Mouse (Mus musculus) CH12.LX (cell line): ENCODE results near the gene Csf1. TPM values are rescaled to one million over a fixed set of nuclear protein-coding genes. Genes with fewer than 3 reads are reported as not detected.

Source experiments
- DNase-seq: peaks from one replicate; pipeline ENCODE4 v3.0.0-alpha.2; 2013; ENCODE audit errors: extremely low read depth
- H3K27ac ChIP-seq: 2 replicates; pipeline ENCODE4 v1.5.1; 2012; ENCODE audit warnings: low read depth, mild to moderate bottlenecking, control low read depth, moderate library complexity; ENCODE audit not compliant: insufficient read depth
- H3K27me3 ChIP-seq: replicated peaks from 2 replicates; pipeline ENCODE3; 2012; ENCODE audit warnings: inconsistent platforms
- H3K36me3 ChIP-seq, 2 experiments: replicated peaks in 1 of 2; 2 replicates each; pipeline versions ENCODE3 to v1.6.1; 2012; ENCODE audit warnings: inconsistent platforms in 1 of 2, low read length in 1 of 2, mild to moderate bottlenecking in 1 of 2, mixed read lengths in 1 of 2, moderate library complexity in 1 of 2; ENCODE audit not compliant: control insufficient read depth in 1 of 2, insufficient read depth in 1 of 2
- H3K4me1 ChIP-seq, 2 experiments: 2 replicates each; pipeline ENCODE4 v1.6.1; 2012; ENCODE audit warnings: inconsistent platforms in 1 of 2, moderate library complexity in 1 of 2; ENCODE audit not compliant: insufficient read depth in 2 of 2, control insufficient read depth in 1 of 2
- H3K4me2 ChIP-seq: 2 replicates; pipeline ENCODE4 v1.6.1; 2012; ENCODE audit warnings: low read depth, mild to moderate bottlenecking, control low read depth; ENCODE audit not compliant: poor library complexity, insufficient read depth, severe bottlenecking
- H3K4me3 ChIP-seq, 3 experiments: fragments of 150-350 bp in 1 of 3; sonication (generic) in 1 of 3; replicated peaks in 1 of 3; 2 replicates each; pipeline versions ENCODE3 to v1.5.1; 2011 to 2012; ENCODE audit warnings: low read depth in 2 of 3, low read length in 2 of 3, mild to moderate bottlenecking in 2 of 3, moderate library complexity in 2 of 3, control low read depth in 1 of 3, improper control_type of control experiment in 1 of 3, inconsistent platforms in 1 of 3, mixed read lengths in 1 of 3; ENCODE audit not compliant: poor library complexity in 1 of 3
- H3K79me2 ChIP-seq: replicated peaks from 2 replicates; pipeline ENCODE4 v1.6.1; 2012; ENCODE audit warnings: mild to moderate bottlenecking, moderate library complexity; ENCODE audit not compliant: control insufficient read depth, poor library complexity, insufficient read depth, severe bottlenecking; ENCODE audit errors: extremely low read depth
- H3K9ac ChIP-seq: 2 replicates; pipeline ENCODE4 v1.6.1; 2012; ENCODE audit warnings: low read depth, mild to moderate bottlenecking, control low read depth, moderate library complexity; ENCODE audit not compliant: insufficient read depth
- H3K9me3 ChIP-seq: replicated peaks from 2 replicates; pipeline ENCODE3; 2012; ENCODE audit warnings: low read length, inconsistent platforms, mixed read lengths
- BHLHE40 ChIP-seq: IDR thresholded peaks from 2 replicates; pipeline ENCODE4 v1.6.1; 2011; ENCODE audit warnings: mild to moderate bottlenecking, low read depth, low read length, improper control_type of control experiment
- CHD1 ChIP-seq: IDR thresholded peaks from 2 replicates; pipeline ENCODE4 v1.6.1; 2012; ENCODE audit warnings: low read depth, low read length, improper control_type of control experiment, inconsistent platforms
- CTCF ChIP-seq, 2 experiments: IDR thresholded peaks in 1 of 2; conservative IDR thresholded peaks in 1 of 2; 2 replicates each; pipeline ENCODE4 v1.5.1; 2011 to 2012; ENCODE audit warnings: low read depth in 2 of 2, low read length in 2 of 2, improper control_type of control experiment in 1 of 2, inconsistent platforms in 1 of 2, mild to moderate bottlenecking in 1 of 2, moderate library complexity in 1 of 2
- E2F4 ChIP-seq: IDR thresholded peaks from 2 replicates; pipeline ENCODE4 v1.6.1; 2011; ENCODE audit warnings: low read depth, low read length, improper control_type of control experiment; ENCODE audit not compliant: insufficient replicate concordance
- ETS1 ChIP-seq: conservative IDR thresholded peaks from 2 replicates; pipeline ENCODE4 v1.6.1; 2012; ENCODE audit warnings: low read depth, mild to moderate bottlenecking, inconsistent platforms, low read length, improper control_type of control experiment, moderate library complexity
- HCFC1 ChIP-seq: IDR thresholded peaks from 2 replicates; pipeline ENCODE4 v1.6.1; 2012; ENCODE audit warnings: low read depth, mild to moderate bottlenecking, inconsistent platforms, low read length, improper control_type of control experiment
- IRF4 ChIP-seq: IDR thresholded peaks from 2 replicates; pipeline ENCODE4 v1.6.1; 2014; ENCODE audit warnings: low read depth, mild to moderate bottlenecking, inconsistent platforms, low read length, improper control_type of control experiment
- JUND ChIP-seq: conservative IDR thresholded peaks from 2 replicates; pipeline ENCODE4 v1.6.1; 2011; ENCODE audit warnings: low read depth, low read length, improper control_type of control experiment
- MAFK ChIP-seq: IDR thresholded peaks from 2 replicates; pipeline ENCODE4 v1.6.1; 2011; ENCODE audit warnings: low read length, improper control_type of control experiment; ENCODE audit not compliant: insufficient replicate concordance
- MEF2A ChIP-seq: IDR thresholded peaks from 2 replicates; pipeline ENCODE4 v1.6.1; 2014; ENCODE audit warnings: low read depth, mild to moderate bottlenecking, inconsistent platforms, low read length, improper control_type of control experiment, borderline replicate concordance
- MXI1 ChIP-seq: IDR thresholded peaks from 2 replicates; pipeline ENCODE4 v1.6.1; 2011; ENCODE audit warnings: mild to moderate bottlenecking, low read depth, low read length, improper control_type of control experiment
- MYC ChIP-seq: IDR thresholded peaks from 2 replicates; pipeline ENCODE4 v1.6.1; 2011; ENCODE audit warnings: low read depth, mild to moderate bottlenecking, improper control_type of control experiment, low read length
- NELFE ChIP-seq: IDR thresholded peaks from 2 replicates; pipeline ENCODE4 v1.6.1; 2011; ENCODE audit warnings: low read depth, low read length, improper control_type of control experiment
- RAD21 ChIP-seq: IDR thresholded peaks from 2 replicates; pipeline ENCODE4 v1.6.1; 2011; ENCODE audit warnings: low read depth, mild to moderate bottlenecking, low read length, improper control_type of control experiment, moderate library complexity
- SMC3 ChIP-seq: IDR thresholded peaks from 2 replicates; pipeline ENCODE4 v1.6.1; 2011; ENCODE audit warnings: low read depth, low read length, improper control_type of control experiment
- TBP ChIP-seq: conservative IDR thresholded peaks from 2 replicates; pipeline ENCODE4 v1.6.1; 2011; ENCODE audit warnings: low read depth, low read length, improper control_type of control experiment
- TCF12 ChIP-seq: IDR thresholded peaks from 2 replicates; pipeline ENCODE4 v1.6.1; 2014; ENCODE audit warnings: low read depth, mild to moderate bottlenecking, inconsistent platforms, low read length, improper control_type of control experiment
- USF1 ChIP-seq: IDR thresholded peaks from 2 replicates; pipeline ENCODE4 v1.6.1; 2014; ENCODE audit warnings: low read depth, mild to moderate bottlenecking, inconsistent platforms, low read length, improper control_type of control experiment
- ZMIZ1 ChIP-seq: IDR thresholded peaks from 2 replicates; pipeline ENCODE4 v1.6.1; 2012; ENCODE audit warnings: low read depth, mild to moderate bottlenecking, inconsistent platforms, low read length, improper control_type of control experiment
- ZNF384 ChIP-seq: IDR thresholded peaks from 2 replicates; pipeline ENCODE4 v1.6.1; 2012; ENCODE audit warnings: low read depth, low read length, improper control_type of control experiment, inconsistent platforms
- dilution Hi-C: fragments of 300-500 bp; cut with MboI; formaldehyde crosslinking; loops from 2 replicates; pipeline ENCODE4 v1.14.3; 2020; ENCODE audit warnings: low sequenced_read_pairs; ENCODE audit not compliant: extremely low pct_unique_long_range_greater_than_20kb, extremely low pct_ligation_motif_present
- in situ Hi-C: fragments of 300-500 bp; cut with MboI; formaldehyde crosslinking; loops from 3 replicates; pipeline ENCODE4 v1.14.3; 2019; ENCODE audit warnings: low sequenced_read_pairs, low pct_ligation_motif_present, low pct_unique_long_range_greater_than_20kb, mixed read lengths
- polyA plus RNA-seq: library from polyadenylated mRNA; unstranded; fragments of >175 nt; gene quantifications from 2 replicates; pipeline ENCODE4 v1.2.1, GENCODE M21; 2012; ENCODE audit warnings: low read depth; ENCODE audit not compliant: insufficient read length
- total RNA-seq, 2 experiments: library from RNA; depleted of rRNA; stranded (reverse); fragments of 300-350 nt in 1 of 2; fragments of >200 nt in 1 of 2; gene quantifications; 2 replicates each; pipeline ENCODE4 v1.2.3; 2012 to 2014

Csf1 gene
- total and polyA plus RNA-seq, 3 experiments, result 2.5 to 17.4 (median 2.9) TPM

GRCm38 (mm10) chr3:107775056-107775455 is 14.8 kb upstream of the Csf1 start:
- Histone ChIP-seq H3K4me1 (peaks cover 21 to 48% of the 10 kb centered on the region in 2 experiments), H3K9ac (no peak overlapping the region), H3K4me2 (no peak overlapping the region), H3K27ac (no peak overlapping the region), H3K27me3 (peaks cover 2% of the 10 kb centered on the region), H3K4me3 (no peak overlapping the region), H3K36me3 (no peaks in the 10 kb centered on the region), H3K9me3 (no peaks in the 10 kb centered on the region), H3K79me2 (no peaks in the 10 kb centered on the region)
- in situ Hi-C loops, result no loop called here
- peak; percentile 17 for DNase-seq
- TF ChIP-seq MAFK, result no peak
- TF ChIP-seq ZMIZ1, result no peak
- TF ChIP-seq MEF2A, result no peak
- TF ChIP-seq CTCF (conservative IDR thresholded peaks at IDR 0.05 in 1 of 2, IDR thresholded peaks at IDR 0.05 in 1 of 2; ENCODE audit: low read depth in 2 of 2, low read length in 2 of 2), result no peak
- no peak for TF ChIP-seq RAD21
- TF ChIP-seq ZNF384, result no peak
- no peak for TF ChIP-seq BHLHE40
- no peak for TF ChIP-seq IRF4
- TF ChIP-seq ETS1, result no peak
- TF ChIP-seq NELFE, result no peak
- TF ChIP-seq MXI1, result no peak
- no peak for TF ChIP-seq E2F4
- no peak for TF ChIP-seq USF1
- no peak for TF ChIP-seq JUND
- TF ChIP-seq CHD1, result no peak
- no peak for TF ChIP-seq MYC
- dilution Hi-C loops, result no loop called here

DNA sequence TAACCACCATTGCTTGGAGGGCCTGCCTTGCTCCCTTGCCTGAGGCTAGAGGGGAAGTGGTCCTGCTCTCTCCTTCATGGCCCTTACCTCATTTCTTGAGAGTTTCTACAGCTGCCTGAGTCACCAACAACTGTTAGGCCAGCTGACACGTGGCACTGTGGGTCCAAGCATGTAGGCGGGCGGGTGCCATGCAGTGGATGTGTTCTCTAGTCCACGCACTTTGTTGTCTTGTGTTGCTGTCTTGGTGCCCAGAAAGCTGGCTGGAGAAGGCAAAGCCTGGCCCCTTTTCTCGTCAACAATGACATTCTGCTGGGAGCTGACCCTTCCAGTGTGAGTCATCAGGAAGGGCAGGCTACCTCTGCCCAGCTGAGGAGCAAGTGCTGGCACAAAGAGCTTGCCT is 12.6 kb upstream of the Csf1 start:
- TF ChIP-seq TCF12 (no peak), TBP (no peak), IRF4 (no peak), ZMIZ1 (no peak), HCFC1 (no peak), SMC3 (no peak), USF1 (no peak)
- dilution Hi-C loops, result no loop called here
- H3K79me2 ChIP-seq, result no peaks in the 10 kb centered on the region

More for the DNA sequence above, 12.6 kb upstream of the Csf1 start:
- Histone ChIP-seq H3K27ac (no peak overlapping the region), H3K9ac (no peak overlapping the region), H3K4me2 (no peak overlapping the region), H3K9me3 (no peaks in the 10 kb centered on the region), H3K27me3 (peaks cover 2% of the 10 kb centered on the region), H3K4me3 (no peak overlapping the region), H3K36me3 (no peaks in the 10 kb centered on the region), H3K4me1 (peaks cover 13 to 43% of the 10 kb centered on the region in 2 experiments)
- DNase-seq, result no peak
- in situ Hi-C loops, result loop anchor here (5.0 kb wide), 1 partner anchor 44 kb away; no protein-coding TSS in a partner anchor
